Mouse (Mus musculus) neural tube, embryonic 13.5 days (tissue): ENCODE measurements around the gene Zfp579. TPM values are rescaled to one million over a fixed set of nuclear protein-coding genes. Genes with fewer than 3 reads are reported as not detected.

Source experiments
- ATAC-seq: fragments of 200-750 bp; cut with Nextera tagmentation; 2 replicates; pipeline ENCODE4 v1.8.0; 2017; ENCODE audit warnings: low read depth, mild to moderate bottlenecking, moderate TSS enrichment, moderate library complexity
- H3K27ac ChIP-seq: fragments of 300-500 bp; sonication (generic); replicated peaks from 2 replicates; pipeline ENCODE4 v1.5.1; 2015; ENCODE audit warnings: moderate library complexity, mild to moderate bottlenecking, inconsistent platforms
- H3K27me3 ChIP-seq: fragments of 300-500 bp; sonication (generic); 2 replicates; pipeline ENCODE4 v1.6.1; 2015; ENCODE audit warnings: mild to moderate bottlenecking, inconsistent platforms
- H3K36me3 ChIP-seq: fragments of 300-500 bp; sonication (generic); 2 replicates; pipeline ENCODE4 v1.6.1; 2015; ENCODE audit warnings: mild to moderate bottlenecking, inconsistent platforms
- H3K4me1 ChIP-seq: fragments of 300-500 bp; sonication (generic); replicated peaks from 2 replicates; pipeline ENCODE4 v1.6.1; 2015; ENCODE audit warnings: inconsistent platforms
- H3K4me2 ChIP-seq: fragments of 300-500 bp; sonication (generic); 2 replicates; pipeline ENCODE4 v1.6.1; 2015; ENCODE audit warnings: inconsistent platforms, mild to moderate bottlenecking, moderate library complexity
- H3K4me3 ChIP-seq: fragments of 300-500 bp; sonication (generic); 2 replicates; pipeline ENCODE4 v1.5.1; 2015; ENCODE audit warnings: mild to moderate bottlenecking, inconsistent platforms
- H3K9ac ChIP-seq: fragments of 300-500 bp; sonication (generic); 2 replicates; pipeline ENCODE4 v1.6.1; 2015; ENCODE audit warnings: moderate library complexity, mild to moderate bottlenecking, inconsistent platforms
- H3K9me3 ChIP-seq: fragments of 300-500 bp; sonication (generic); 2 replicates; pipeline ENCODE4 v1.6.1; 2016; ENCODE audit warnings: inconsistent platforms
- WGBS: fragments of 180-500 bp; shearing (Covaris S2); methylation state at CpG from one replicate; pipeline ENCODE4 v1.1.7; 2015; 5-methylcytosine and 5-hydroxymethylcytosine counted together
- polyA plus RNA-seq: library from polyadenylated mRNA; unstranded; fragments of >200 nt; fragmentation: Nextera tagmentation; extraction: Ambion mirVana; gene quantifications from 2 replicates; pipeline ENCODE4 v1.2.1, GENCODE M21; 2015

Gene Zfp579
- polyA plus RNA-seq, 1 experiment from 2014 or later, result 63.2 TPM

DNA sequence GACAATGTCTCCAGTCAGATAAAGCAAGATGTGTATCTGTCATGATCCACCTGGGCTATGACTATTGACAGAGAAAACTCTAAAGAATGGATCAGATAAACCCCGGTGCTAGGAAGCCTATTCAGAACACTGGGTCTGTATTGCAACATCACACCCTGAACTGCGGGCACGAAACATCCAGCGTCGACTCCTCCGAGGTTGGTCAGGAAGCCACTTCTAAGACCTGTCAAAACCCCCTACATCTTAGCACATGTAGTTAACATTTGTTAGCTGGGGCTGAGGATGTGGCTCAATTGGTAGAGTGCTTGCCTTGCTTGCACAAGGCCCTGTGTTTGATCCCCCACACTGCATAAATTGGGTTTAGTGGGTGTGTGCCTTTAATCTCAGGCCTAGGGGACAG is 47.6 kb downstream of the Zfp579 start:
- Histone ChIP-seq H3K4me3 (no peak overlapping the region), H3K36me3 (no peaks in the 10 kb centered on the region), H3K27ac (no peak overlapping the region), H3K9me3 (no peaks in the 10 kb centered on the region), H3K27me3 (no peaks in the 10 kb centered on the region), H3K4me1 (no peaks in the 10 kb centered on the region), H3K4me2 (no peak overlapping the region), H3K9ac (0 out of 2 replicates have a peak overlapping the region, but pooled peaks have one; percentile 5)
- ATAC-seq, result no peak
- 82% methylated on average over 6 of the region's 6 CpGs for WGBS

DNA sequence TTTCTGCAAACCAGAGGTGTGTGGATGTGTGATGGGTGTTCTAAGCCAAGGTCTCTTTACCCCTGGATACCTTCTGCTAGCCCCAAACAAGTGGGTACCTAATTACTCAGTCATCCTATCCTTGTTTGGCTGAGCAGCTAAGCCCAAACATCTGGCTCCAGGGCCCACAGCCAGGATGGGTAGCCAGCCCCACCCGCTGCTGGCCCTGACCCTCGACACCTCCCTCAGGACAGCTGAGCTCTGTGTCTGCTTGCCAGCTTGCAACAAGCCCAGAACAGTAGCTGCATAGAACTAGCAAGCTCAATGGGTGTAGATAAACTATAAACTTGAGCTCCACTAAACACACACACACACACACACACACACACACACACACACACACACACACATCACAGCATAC is 48.1 kb downstream of the Zfp579 start:
- Histone ChIP-seq H3K27ac (no peak overlapping the region), H3K4me1 (no peaks in the 10 kb centered on the region), H3K4me3 (no peak overlapping the region), H3K36me3 (no peaks in the 10 kb centered on the region), H3K4me2 (no peak overlapping the region), H3K9ac (0 out of 2 replicates have a peak overlapping the region, but pooled peaks have one; percentile 5), H3K9me3 (no peaks in the 10 kb centered on the region), H3K27me3 (no peaks in the 10 kb centered on the region)
- WGBS, result 59% methylated on average over 2 of the region's 2 CpGs
- ATAC-seq, result no peak

DNA sequence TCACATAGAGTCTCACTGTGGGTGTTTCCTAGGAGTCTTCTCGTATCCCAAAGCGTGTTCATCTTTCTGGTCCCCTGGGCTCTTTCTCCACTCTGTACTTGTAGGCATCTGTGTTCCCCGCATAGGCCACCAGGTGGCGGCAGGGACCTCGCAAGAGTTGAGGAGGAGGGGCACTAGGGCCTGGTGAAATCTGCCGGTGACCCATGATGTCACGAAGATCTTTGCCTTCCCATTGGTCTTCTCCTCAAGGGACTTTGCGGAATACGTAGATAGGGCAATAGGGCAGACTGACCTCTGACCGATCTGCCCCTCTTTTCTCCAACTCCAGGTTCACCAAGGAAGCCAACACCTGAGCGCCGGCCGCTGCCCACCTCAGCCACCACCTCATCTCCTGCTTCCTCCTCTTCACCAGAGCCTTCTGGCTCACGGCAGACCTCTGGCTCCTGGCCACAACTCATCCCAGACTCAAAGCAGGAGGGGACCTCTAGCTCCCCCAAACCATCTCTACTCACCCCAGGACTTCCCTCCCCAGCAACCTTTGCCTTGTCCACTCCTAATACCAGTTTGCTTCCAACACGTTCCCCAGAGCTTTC is 52.6 kb downstream of the Zfp579 start:
- no peaks in the 10 kb centered on the region for H3K4me1 ChIP-seq
- peak; percentile 51; the same call in 1 of the 2 replicates for ATAC-seq
- H3K27ac ChIP-seq, result no peak overlapping the region
- peak overlapping the region; percentile 51 for H3K4me2 ChIP-seq
- H3K9me3 ChIP-seq, result no peaks in the 10 kb centered on the region
- H3K27me3 ChIP-seq, result no peaks in the 10 kb centered on the region
- peak overlapping the region; percentile 26 for H3K4me3 ChIP-seq
- no peaks in the 10 kb centered on the region for H3K36me3 ChIP-seq
- 18% methylated on average over 15 of the region's 15 CpGs for WGBS
- no peak overlapping the region for H3K9ac ChIP-seq

DNA sequence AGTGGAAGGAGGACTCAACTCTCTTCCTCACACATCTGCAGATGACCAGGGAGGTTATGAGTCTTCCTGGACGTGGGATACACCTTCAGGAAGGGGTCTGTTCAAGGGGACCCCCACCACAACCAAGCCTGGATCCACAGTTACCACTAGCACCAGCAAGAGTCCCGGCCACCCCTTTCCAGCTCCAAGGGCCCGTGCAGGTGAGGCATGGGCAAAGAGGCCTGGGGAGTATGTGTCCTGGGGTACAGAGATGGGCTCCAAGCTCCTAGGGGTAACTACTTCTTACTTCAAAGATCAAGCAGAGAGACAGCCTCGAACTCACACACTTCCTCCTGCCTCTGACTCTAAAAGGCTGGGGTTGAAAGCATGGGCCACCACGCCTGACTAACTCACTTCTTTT is 53.3 kb downstream of the Zfp579 start:
- no peak overlapping the region for H3K9ac ChIP-seq
- H3K27me3 ChIP-seq, result no peaks in the 10 kb centered on the region
- no peaks in the 10 kb centered on the region for H3K9me3 ChIP-seq
- no peak overlapping the region for H3K4me2 ChIP-seq
- no peaks in the 10 kb centered on the region for H3K4me1 ChIP-seq
- H3K27ac ChIP-seq, result no peak overlapping the region
- H3K4me3 ChIP-seq, result no peak overlapping the region
- H3K36me3 ChIP-seq, result no peaks in the 10 kb centered on the region
- ATAC-seq, result no peak
- 58% methylated on average over 5 of the region's 5 CpGs for WGBS

DNA sequence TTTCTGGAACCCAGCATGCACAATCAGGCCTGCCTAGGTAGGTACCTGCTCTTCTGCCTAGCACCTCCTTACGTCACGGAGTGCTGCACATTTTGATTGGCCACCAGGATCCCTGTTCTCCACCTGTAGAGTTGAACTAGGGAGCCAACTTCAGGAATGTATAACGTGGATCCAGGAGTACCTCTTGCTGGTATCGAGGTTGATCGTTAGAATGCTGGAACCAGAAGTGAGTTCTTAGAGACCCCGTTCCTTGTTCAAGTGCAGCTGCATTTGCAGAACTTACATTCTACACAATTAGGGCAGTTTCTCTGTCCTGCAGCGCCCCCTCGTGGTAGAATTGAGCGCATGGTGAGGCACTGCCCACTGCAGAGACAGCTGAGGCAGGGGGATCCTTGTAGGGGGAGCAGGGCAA is 55.9 kb downstream of the Zfp579 start:
- WGBS, result 21% methylated on average over 9 of the region's 9 CpGs
- Histone ChIP-seq H3K9ac (no peak overlapping the region), H3K36me3 (no peaks in the 10 kb centered on the region), H3K4me3 (no peak overlapping the region), H3K4me1 (no peaks in the 10 kb centered on the region), H3K4me2 (no peak overlapping the region), H3K27ac (no peak overlapping the region), H3K27me3 (no peaks in the 10 kb centered on the region), H3K9me3 (no peaks in the 10 kb centered on the region)
- ATAC-seq, result peak; percentile 38; the same call in 1 of the 2 replicates

DNA sequence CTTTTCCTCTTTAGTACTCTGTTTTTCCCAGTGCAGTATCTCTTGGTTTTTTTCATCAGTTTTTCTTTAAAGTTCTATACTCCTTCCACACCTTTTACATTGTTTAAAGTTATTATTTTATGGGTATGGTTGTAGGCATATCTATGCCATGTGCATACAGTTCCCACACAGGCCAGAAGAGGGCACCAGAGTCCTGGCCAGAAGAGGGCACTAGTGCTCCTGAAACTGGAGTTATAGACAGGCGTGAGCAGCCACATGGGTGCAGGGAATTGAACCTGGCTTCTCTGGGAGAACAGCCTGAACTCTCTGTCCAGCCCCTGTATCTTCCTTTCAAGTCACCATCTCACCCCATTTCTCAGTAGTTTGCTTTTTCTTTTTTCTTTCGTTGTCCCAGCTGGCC is 57.5 kb downstream of the Zfp579 start:
- Histone ChIP-seq H3K4me2 (no peak overlapping the region), H3K9me3 (peaks cover 5% of the 10 kb centered on the region; the same call in 1 of the 2 replicates), H3K36me3 (no peaks in the 10 kb centered on the region), H3K4me3 (no peak overlapping the region), H3K9ac (no peak overlapping the region), H3K4me1 (no peaks in the 10 kb centered on the region), H3K27ac (no peak overlapping the region), H3K27me3 (no peaks in the 10 kb centered on the region)
- 34% methylated on average over 2 of the region's 2 CpGs for WGBS
- no peak for ATAC-seq

- Histone ChIP-seq H3K36me3 (no peaks in the 10 kb centered on the region), H3K27ac (no peak overlapping the region), H3K27me3 (no peaks in the 10 kb centered on the region), H3K4me2 (no peak overlapping the region), H3K4me3 (no peak overlapping the region), H3K4me1 (no peaks in the 10 kb centered on the region), H3K9ac (no peak overlapping the region), H3K9me3 (peaks cover 5% of the 10 kb centered on the region; the same call in 1 of the 2 replicates)
- no peak for ATAC-seq
- WGBS, result 74% methylated on average over 11 of the region's 11 CpGs
Observed at GRCm38 (mm10) chr7:4937392-4937791, 58.6 kb downstream of the Zfp579 start.

- no peaks in the 10 kb centered on the region for H3K4me1 ChIP-seq
- 77% methylated on average over 10 of the region's 10 CpGs for WGBS
- no peak overlapping the region for H3K27ac ChIP-seq
- H3K9ac ChIP-seq, result 0 out of 2 replicates have a peak overlapping the region, but pooled peaks have one; percentile 3
- no peaks in the 10 kb centered on the region for H3K27me3 ChIP-seq
- no peak overlapping the region for H3K4me3 ChIP-seq
- H3K9me3 ChIP-seq, result peaks cover 5% of the 10 kb centered on the region; the same call in 1 of the 2 replicates
- ATAC-seq, result no peak
- no peak overlapping the region for H3K4me2 ChIP-seq
- H3K36me3 ChIP-seq, result no peaks in the 10 kb centered on the region
Observed at GRCm38 (mm10) chr7:4936832-4937231, 59.1 kb downstream of the Zfp579 start.

- no peak overlapping the region for H3K27ac ChIP-seq
- WGBS, result 81% methylated on average over 4 of the region's 4 CpGs
- H3K36me3 ChIP-seq, result no peaks in the 10 kb centered on the region
- no peak overlapping the region for H3K9ac ChIP-seq
- no peak overlapping the region for H3K4me2 ChIP-seq
- no peaks in the 10 kb centered on the region for H3K4me1 ChIP-seq
- no peak overlapping the region for H3K4me3 ChIP-seq
- no peak for ATAC-seq
- peaks cover 5% of the 10 kb centered on the region; the same call in 1 of the 2 replicates for H3K9me3 ChIP-seq
- H3K27me3 ChIP-seq, result no peaks in the 10 kb centered on the region
Observed at GRCm38 (mm10) chr7:4934160-4934914, 61.6 kb downstream of the Zfp579 start.

Other genes with a start within 250 kb of the Zfp579 start
- 18.9 and 19.0 TPM in 2 replicates for gene Cox6b2, start 243.1 kb downstream of the Zfp579 start, polyA plus RNA-seq
- not detected in 2 replicates for gene Fam71e2, start 224.9 kb downstream of the Zfp579 start, polyA plus RNA-seq
- gene Il11, start 213.3 kb downstream of the Zfp579 start, polyA plus RNA-seq, result 0.46 and 0.91 TPM in 2 replicates
- not detected in 2 replicates for gene Tmem190, start 213.2 kb downstream of the Zfp579 start, polyA plus RNA-seq
- gene Tmem238, start 206.5 kb downstream of the Zfp579 start, polyA plus RNA-seq, result 2.9 and 3.8 TPM in 2 replicates
- gene Rpl28, start 203.3 kb downstream of the Zfp579 start, polyA plus RNA-seq, result 194 and 230 TPM in 2 replicates
- gene Ube2s, start 183.6 kb downstream of the Zfp579 start, polyA plus RNA-seq, result 266 and 276 TPM in 2 replicates
- 8.7 and 9.7 TPM in 2 replicates for gene Shisa7, start 151.5 kb downstream of the Zfp579 start, polyA plus RNA-seq
- gene Isoc2b, start 125.9 kb downstream of the Zfp579 start, polyA plus RNA-seq, result 4.5 and 4.8 TPM in 2 replicates
- gene Isoc2a, start 119.0 kb downstream of the Zfp579 start, polyA plus RNA-seq, result 0.51 and 0.91 TPM in 2 replicates
- 0.35 and 0.47 TPM in 2 replicates for gene Gm36210, start 89.6 kb downstream of the Zfp579 start, polyA plus RNA-seq
- 4.6 and 4.8 TPM in 2 replicates for gene Zfp628, start 80.9 kb downstream of the Zfp579 start, polyA plus RNA-seq
- gene Nat14, start 74.1 kb downstream of the Zfp579 start, polyA plus RNA-seq, result 21.5 and 23.2 TPM in 2 replicates
- gene Ssc5d, start 70.4 kb downstream of the Zfp579 start, polyA plus RNA-seq, result 2.4 and 2.7 TPM in 2 replicates
- gene Sbk2, start 31.8 kb downstream of the Zfp579 start, polyA plus RNA-seq, result not detected in 2 replicates
- gene Sbk3, start 25.0 kb downstream of the Zfp579 start, polyA plus RNA-seq, result 0.14 and 0.18 TPM in 2 replicates
- gene Zfp524, start 18.3 kb upstream of the Zfp579 start, polyA plus RNA-seq, result 8.4 and 9.1 TPM in 2 replicates
- gene Fiz1, start 18.5 kb upstream of the Zfp579 start, polyA plus RNA-seq, result 43.0 and 43.7 TPM in 2 replicates
- 0.61 TPM in 1 of 2 replicates, not detected in the other for gene Gm44973, start 19.3 kb upstream of the Zfp579 start, polyA plus RNA-seq
- 6.2 and 6.3 TPM in 2 replicates for gene Zfp865, start 24.2 kb upstream of the Zfp579 start, polyA plus RNA-seq
- 40.0 and 43.3 TPM in 2 replicates for gene Ccdc106, start 24.4 kb upstream of the Zfp579 start, polyA plus RNA-seq
- gene 4632433K11Rik, start 38.0 kb upstream of the Zfp579 start, polyA plus RNA-seq, result not detected in 2 replicates
- 8.3 and 9.1 TPM in 2 replicates for gene Zfp784, start 42.3 kb upstream of the Zfp579 start, polyA plus RNA-seq
- gene Zfp580, start 55.4 kb upstream of the Zfp579 start, polyA plus RNA-seq, result 69.9 and 81.4 TPM in 2 replicates
- 105 and 112 TPM in 2 replicates for gene U2af2, start 66.0 kb upstream of the Zfp579 start, polyA plus RNA-seq
- gene Epn1, start 84.1 kb upstream of the Zfp579 start, polyA plus RNA-seq, result 76.4 and 89.3 TPM in 2 replicates
- not detected in 2 replicates for gene Rfpl4, start 120.8 kb upstream of the Zfp579 start, polyA plus RNA-seq
- gene Rasl2-9, start 129.8 kb upstream of the Zfp579 start, polyA plus RNA-seq, result 0.34 and 0.45 TPM in 2 replicates
- gene Vmn1r55, start 153.5 kb upstream of the Zfp579 start, polyA plus RNA-seq, result not detected in 2 replicates
- gene Vmn1r56, start 200.6 kb upstream of the Zfp579 start, polyA plus RNA-seq, result not detected in 2 replicates
- not detected in 2 replicates for gene Vmn1r57, start 222.3 kb upstream of the Zfp579 start, polyA plus RNA-seq